Mouse (Mus musculus) stomach, postnatal 0 days (tissue): ENCODE results near the gene Nrbf2.

Experiments used
- CTCF ChIP-seq: IDR thresholded peaks from 2 replicates; pipeline ENCODE4 v1.5.1; 2016; ENCODE audit warnings: antibody characterized with exemption, low read depth, mild to moderate bottlenecking, moderate library complexity
- EP300 ChIP-seq: optimal IDR thresholded peaks from 2 replicates; pipeline ENCODE3; 2016; ENCODE audit warnings: antibody characterized with exemption

DNA sequence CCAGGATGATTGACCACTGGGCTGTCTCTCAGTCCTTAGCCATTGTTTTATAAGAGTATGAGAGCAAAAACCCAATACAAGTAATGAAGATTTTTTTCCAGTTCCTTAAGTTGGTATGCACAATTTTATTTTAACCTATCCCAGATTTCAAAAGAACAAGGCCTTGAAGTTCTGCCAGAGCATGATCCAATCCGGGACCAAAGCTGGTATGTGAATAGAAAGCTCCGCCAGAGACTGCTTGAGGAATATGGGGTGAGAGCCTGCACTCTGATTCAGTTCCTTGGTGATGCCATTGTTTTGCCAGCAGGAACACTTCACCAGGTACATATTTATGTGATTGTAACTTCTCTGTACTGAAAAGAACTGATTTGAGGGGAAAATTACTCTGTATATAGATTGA lies 35.6 kb downstream of the Nrbf2 start:
- no peak for TF ChIP-seq CTCF
- TF ChIP-seq EP300: no peak
